Mouse (Mus musculus) lung, adult 2 months (tissue): ENCODE data around the gene Ssna1.
"Not testable (repeated sequence)": the region's sequence is repeated elsewhere in the genome, so short reads cannot be mapped to it uniquely, and the experiment has no call there.

Experiments used
- CTCF ChIP-seq: fragments of 200-500 bp; IDR thresholded peaks from 2 replicates; pipeline ENCODE4 v1.5.1; 2011; ENCODE audit warnings: mild to moderate bottlenecking, low read length, control low read depth; ENCODE audit not compliant: insufficient read depth
- POLR2A ChIP-seq: fragments of 200-500 bp; IDR thresholded peaks from 2 replicates; pipeline ENCODE4 v1.6.1; 2011; ENCODE audit warnings: low read depth, mild to moderate bottlenecking, control low read depth, low read length, borderline replicate concordance; ENCODE audit errors: extremely low read depth

- TF ChIP-seq CTCF, POLR2A: not testable (repeated sequence)
Observed at GRCm38 (mm10) chr2:25257250-25257649, 15.0 kb downstream of the Ssna1 start.
